Mouse (Mus musculus) bone marrow, adult 2 months (tissue): ENCODE results near the gene Tshz2.

Source experiments
- CTCF ChIP-seq: fragments of 200-500 bp; IDR thresholded peaks from 2 replicates; pipeline ENCODE4 v1.5.1; 2011; ENCODE audit warnings: low read length, control low read depth; ENCODE audit not compliant: control insufficient read depth, insufficient read depth
- POLR2A ChIP-seq: fragments of 200-500 bp; IDR thresholded peaks from 2 replicates; pipeline ENCODE4 v1.6.1; 2011; ENCODE audit warnings: low read depth, mild to moderate bottlenecking, control low read depth, low read length, borderline replicate concordance; ENCODE audit not compliant: control insufficient read depth

- TF ChIP-seq CTCF (no peak), POLR2A (no peak)
Observed at GRCm38 (mm10) chr2:170106000-170106399, 473.2 kb downstream of the Tshz2 start.
